Mouse (Mus musculus): Measurements from ENCODE around the gene Sap30l. TPM values are rescaled to one million over a fixed set of nuclear protein-coding genes. Genes with fewer than 3 reads are reported as not detected.
A peak's percentile ranks its signal among the peaks of the same experiment; 100 is the strongest.

The Sap30l gene
- polyA plus RNA-seq, 1 experiment from 2014 or later, result 7.5 TPM

- 55% methylated on average over 3 of the region's 3 CpGs for WGBS
- no peak overlapping the region for H3K4me2 ChIP-seq
- peaks cover 11% of the 10 kb centered on the region for H3K4me1 ChIP-seq (replicated peaks; ENCODE audit: control insufficient read depth, insufficient read depth, low read length)
- no peaks in the 10 kb centered on the region; the same call in 1 of the 2 replicates for H3K27me3 ChIP-seq (replicated peaks; ENCODE audit: control insufficient read depth, insufficient read depth, low read length)
- H3K4me3 ChIP-seq (ENCODE audit: low read depth, low read length), result no peak overlapping the region
- no peak overlapping the region for H3K27ac ChIP-seq (ENCODE audit: low read depth, low read length)
- no peak overlapping the region for H3K9ac ChIP-seq (ENCODE audit: low read depth, low read length)
- no peak for ATAC-seq (replicated peaks; ENCODE audit: low FRiP score)
- H3K36me3 ChIP-seq (ENCODE audit: control insufficient read depth, insufficient read depth, low read length), result 0 out of 2 replicates have a peak, but pooled peaks cover 8% of the 10 kb centered on the region
- H3K9me3 ChIP-seq (ENCODE audit: control insufficient read depth, low read length), result no peaks in the 10 kb centered on the region
- no peak for DNase-seq (ENCODE audit: low spot score)
These were observed 3.6 kb downstream of the Sap30l start for GRCm38 (mm10) chr11:57805047-57805446.

- no peak overlapping the region for H3K4me3 ChIP-seq (ENCODE audit: low read depth, low read length)
- H3K27me3 ChIP-seq (replicated peaks; ENCODE audit: control insufficient read depth, insufficient read depth, low read length), result no peaks in the 10 kb centered on the region
- H3K27ac ChIP-seq (ENCODE audit: low read depth, low read length), result no peak overlapping the region
- H3K9ac ChIP-seq (ENCODE audit: low read depth, low read length), result no peak overlapping the region
- no peaks in the 10 kb centered on the region for H3K9me3 ChIP-seq (ENCODE audit: control insufficient read depth, low read length)
- DNase-seq (ENCODE audit: low spot score) (no peak), ATAC-seq (replicated peaks; ENCODE audit: low FRiP score) (no peak)
- H3K4me2 ChIP-seq, result no peak overlapping the region
- peaks cover 8% of the 10 kb centered on the region; the same call in 1 of the 2 replicates for H3K36me3 ChIP-seq (ENCODE audit: control insufficient read depth, insufficient read depth, low read length)
- 91% methylated on average over 17 of the region's 17 CpGs for WGBS
- H3K4me1 ChIP-seq (replicated peaks; ENCODE audit: control insufficient read depth, insufficient read depth, low read length), result no peaks in the 10 kb centered on the region; the same call in 1 of the 2 replicates
These were observed 7.7 kb downstream of the Sap30l start for GRCm38 (mm10) chr11:57809017-57809731.

- H3K4me2 ChIP-seq, result no peak overlapping the region
- H3K36me3 ChIP-seq (ENCODE audit: control insufficient read depth, insufficient read depth, low read length), result peaks cover 8% of the 10 kb centered on the region; the same call in 1 of the 2 replicates
- H3K9ac ChIP-seq (ENCODE audit: low read depth, low read length), result no peak overlapping the region
- WGBS, result 93% methylated on average over 8 of the region's 8 CpGs
- H3K4me1 ChIP-seq (replicated peaks; ENCODE audit: control insufficient read depth, insufficient read depth, low read length), result no peaks in the 10 kb centered on the region; the same call in 1 of the 2 replicates
- no peaks in the 10 kb centered on the region for H3K9me3 ChIP-seq (ENCODE audit: control insufficient read depth, low read length)
- no peaks in the 10 kb centered on the region for H3K27me3 ChIP-seq (replicated peaks; ENCODE audit: control insufficient read depth, insufficient read depth, low read length)
- DNase-seq (ENCODE audit: low spot score) (no peak), ATAC-seq (replicated peaks; ENCODE audit: low FRiP score) (no peak)
- H3K4me3 ChIP-seq (ENCODE audit: low read depth, low read length), result no peak overlapping the region
- no peak overlapping the region for H3K27ac ChIP-seq (ENCODE audit: low read depth, low read length)
These were observed 8.3 kb downstream of the Sap30l start for GRCm38 (mm10) chr11:57809732-57810098.

DNA sequence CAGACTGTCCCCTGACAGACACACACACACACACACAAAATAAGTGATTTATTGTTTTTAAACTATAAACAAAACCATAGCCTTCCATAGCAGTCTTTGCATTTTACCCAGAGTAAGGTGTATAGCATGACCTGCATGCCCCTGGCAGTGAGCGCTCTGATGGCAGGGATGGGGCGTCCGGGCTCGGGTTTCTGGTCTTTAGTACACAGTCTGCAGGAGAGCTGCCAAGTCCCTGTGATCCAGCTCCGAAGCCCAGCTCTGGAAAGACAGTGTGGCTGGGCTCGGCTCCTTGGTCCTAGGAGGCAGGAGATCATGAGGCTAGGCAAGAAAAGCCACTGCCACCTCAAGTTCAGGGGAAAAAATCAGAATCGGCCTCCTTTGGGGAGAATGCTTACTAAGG is 9.6 kb downstream of the Sap30l start:
- no peak for DNase-seq (ENCODE audit: low spot score)
- Histone ChIP-seq H3K4me3 (ENCODE audit: low read depth, low read length) (no peak overlapping the region), H3K9ac (ENCODE audit: low read depth, low read length) (no peak overlapping the region), H3K9me3 (ENCODE audit: control insufficient read depth, low read length) (no peaks in the 10 kb centered on the region), H3K4me1 (replicated peaks; ENCODE audit: control insufficient read depth, insufficient read depth, low read length) (no peaks in the 10 kb centered on the region; the same call in 1 of the 2 replicates), H3K36me3 (ENCODE audit: control insufficient read depth, insufficient read depth, low read length) (peaks cover 5% of the 10 kb centered on the region; the same call in 1 of the 2 replicates), H3K4me2 (no peak overlapping the region), H3K27me3 (replicated peaks; ENCODE audit: control insufficient read depth, insufficient read depth, low read length) (no peaks in the 10 kb centered on the region), H3K27ac (ENCODE audit: low read depth, low read length) (no peak overlapping the region)
- no peak for ATAC-seq (replicated peaks; ENCODE audit: low FRiP score)
- 84% methylated on average over 7 of the region's 7 CpGs for WGBS

DNA sequence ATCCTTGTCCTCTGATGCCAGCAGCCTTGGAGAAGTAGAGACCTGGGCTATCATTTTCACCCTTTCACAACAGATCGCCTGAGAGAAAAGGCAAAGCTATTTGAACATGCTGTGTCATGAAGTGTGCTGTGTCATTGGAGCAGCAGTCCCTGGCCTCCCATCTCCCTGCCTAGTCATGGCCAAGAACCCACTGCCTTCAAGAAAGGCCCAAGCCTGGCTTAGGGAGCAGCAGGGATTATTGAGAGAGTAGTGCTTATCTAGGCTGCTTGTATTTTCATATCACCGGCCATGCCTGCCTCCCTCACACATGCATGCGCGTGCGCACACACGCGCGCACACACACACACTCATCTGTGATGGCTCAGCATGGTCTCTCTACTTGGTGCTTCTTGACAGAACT is 10.8 kb downstream of the Sap30l start:
- DNase-seq (ENCODE audit: low spot score) (no peak), ATAC-seq (replicated peaks; ENCODE audit: low FRiP score) (peak; percentile 82)
- Histone ChIP-seq H3K9me3 (ENCODE audit: control insufficient read depth, low read length) (no peaks in the 10 kb centered on the region), H3K4me2 (no peak overlapping the region), H3K36me3 (ENCODE audit: control insufficient read depth, insufficient read depth, low read length) (peaks cover 5% of the 10 kb centered on the region; the same call in 1 of the 2 replicates), H3K4me3 (ENCODE audit: low read depth, low read length) (no peak overlapping the region), H3K9ac (ENCODE audit: low read depth, low read length) (no peak overlapping the region), H3K4me1 (replicated peaks; ENCODE audit: control insufficient read depth, insufficient read depth, low read length) (no peaks in the 10 kb centered on the region; the same call in 1 of the 2 replicates), H3K27ac (ENCODE audit: low read depth, low read length) (peak overlapping the region; percentile 44), H3K27me3 (replicated peaks; ENCODE audit: control insufficient read depth, insufficient read depth, low read length) (no peaks in the 10 kb centered on the region)
- 88% methylated on average over 8 of the region's 8 CpGs for WGBS

GRCm38 (mm10) chr11:57813641-57814040 is 12.2 kb downstream of the Sap30l start:
- 85% methylated on average over 3 of the region's 3 CpGs for WGBS
- H3K27ac ChIP-seq (ENCODE audit: low read depth, low read length), result no peak overlapping the region
- ATAC-seq (replicated peaks; ENCODE audit: low FRiP score), result no peak

GRCm38 (mm10) chr11:57818189-57818588 is 16.8 kb downstream of the Sap30l start:
- no peak overlapping the region for H3K4me3 ChIP-seq (ENCODE audit: low read depth, low read length)
- H3K4me2 ChIP-seq, result no peak overlapping the region
- no peak overlapping the region for H3K9ac ChIP-seq (ENCODE audit: low read depth, low read length)
- no peak for DNase-seq (ENCODE audit: low spot score)
- WGBS, result 78% methylated on average over 4 of the region's 4 CpGs
- H3K9me3 ChIP-seq (ENCODE audit: control insufficient read depth, low read length), result no peaks in the 10 kb centered on the region
- H3K36me3 ChIP-seq (ENCODE audit: control insufficient read depth, insufficient read depth, low read length), result no peaks in the 10 kb centered on the region
- no peaks in the 10 kb centered on the region for H3K27me3 ChIP-seq (replicated peaks; ENCODE audit: control insufficient read depth, insufficient read depth, low read length)
- no peak overlapping the region for H3K27ac ChIP-seq (ENCODE audit: low read depth, low read length)
- H3K4me1 ChIP-seq (replicated peaks; ENCODE audit: control insufficient read depth, insufficient read depth, low read length), result no peaks in the 10 kb centered on the region
- no peak for ATAC-seq (replicated peaks; ENCODE audit: low FRiP score)

More at GRCm38 (mm10) chr11:57813641-57814040, 12.2 kb downstream of the Sap30l start:
- no peaks in the 10 kb centered on the region for H3K9me3 ChIP-seq (ENCODE audit: control insufficient read depth, low read length)
- peaks cover 2% of the 10 kb centered on the region; the same call in 1 of the 2 replicates for H3K36me3 ChIP-seq (ENCODE audit: control insufficient read depth, insufficient read depth, low read length)
- H3K4me1 ChIP-seq (replicated peaks; ENCODE audit: control insufficient read depth, insufficient read depth, low read length), result no peaks in the 10 kb centered on the region; the same call in 1 of the 2 replicates
- H3K4me3 ChIP-seq (ENCODE audit: low read depth, low read length), result no peak overlapping the region
- no peak overlapping the region for H3K9ac ChIP-seq (ENCODE audit: low read depth, low read length)
- no peak for DNase-seq (ENCODE audit: low spot score)
- H3K4me2 ChIP-seq, result no peak overlapping the region
- H3K27me3 ChIP-seq (replicated peaks; ENCODE audit: control insufficient read depth, insufficient read depth, low read length), result no peaks in the 10 kb centered on the region

DNA sequence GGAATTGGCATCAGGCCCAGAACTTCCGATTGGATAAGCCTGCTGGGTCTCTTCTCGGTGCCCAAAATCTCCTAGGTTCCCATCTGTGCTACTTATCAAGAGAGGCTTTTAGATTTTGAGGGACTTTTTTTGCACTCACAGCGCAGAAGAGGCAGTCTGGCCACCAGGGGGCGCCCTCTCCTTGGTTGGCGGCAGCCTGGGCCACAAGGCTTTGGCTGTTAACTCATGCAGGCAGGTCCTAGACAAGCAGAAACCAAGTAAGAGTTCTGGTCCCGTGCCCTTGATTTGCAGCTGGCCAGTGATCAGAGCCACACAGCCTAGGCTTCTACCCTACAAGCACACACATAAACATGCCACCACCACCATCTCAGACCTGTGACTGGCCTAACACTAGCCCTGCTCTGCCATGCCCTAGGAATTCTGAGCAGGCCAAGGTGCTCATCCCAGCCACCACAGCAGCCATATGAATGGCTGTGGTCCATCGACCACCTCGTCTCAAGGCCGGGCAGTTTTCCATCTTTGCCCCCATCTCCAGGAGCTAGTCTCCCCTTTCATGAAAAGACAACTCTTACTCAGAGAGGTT is 18.7 kb downstream of the Sap30l start:
- 27% methylated on average over 9 of the region's 9 CpGs for WGBS
- Histone ChIP-seq H3K27me3 (replicated peaks; ENCODE audit: control insufficient read depth, insufficient read depth, low read length) (no peaks in the 10 kb centered on the region; the same call in 1 of the 2 replicates), H3K9ac (ENCODE audit: low read depth, low read length) (no peak overlapping the region), H3K4me2 (no peak overlapping the region), H3K27ac (ENCODE audit: low read depth, low read length) (no peak overlapping the region), H3K36me3 (ENCODE audit: control insufficient read depth, insufficient read depth, low read length) (no peaks in the 10 kb centered on the region), H3K4me3 (ENCODE audit: low read depth, low read length) (no peak overlapping the region), H3K4me1 (replicated peaks; ENCODE audit: control insufficient read depth, insufficient read depth, low read length) (no peaks in the 10 kb centered on the region), H3K9me3 (ENCODE audit: control insufficient read depth, low read length) (no peaks in the 10 kb centered on the region)
- peak; percentile 23; the same call in 1 of the 2 replicates for ATAC-seq (replicated peaks; ENCODE audit: low FRiP score)
- DNase-seq (ENCODE audit: low spot score), result peak; percentile 82
